18 mouse cellular contexts compared by ENCODE assay signal in genomic region chr6:118594833-118595680, GRCm38 (mm10). TPM values are rescaled to one million over a fixed set of nuclear protein-coding genes. Genes with fewer than 3 reads are reported as not detected.
DNase-seq lines count a peak whose midpoint lies in the region; ATAC-seq lines count a peak whose summit lies in the region.
"Had no signal": no experiment of that assay in that cellular context is flagged by ENCODE, and none has a peak within 500 bp of the region (broad histone marks: within the 10 kb centered on the region; RNA-seq: fewer than 3 reads in every experiment).

No protein-coding gene starts in this region.

- H3K27ac ChIP-seq in heart, embryonic 13.5 days (replicated peaks), result 0 out of 2 replicates have a peak overlapping the region, but pooled peaks have one; percentile 28
- H3K27ac ChIP-seq in midbrain, embryonic 14.5 days (replicated peaks; ENCODE audit: low read depth, low read length), result no peak overlapping the region
- no peak overlapping the region for H3K27ac ChIP-seq in midbrain, embryonic 10.5 days (replicated peaks)
- H3K27ac ChIP-seq: embryonic facial prominence, embryonic 13.5 days; forebrain, embryonic 10.5 days; limb, embryonic 15.5 days; lung, embryonic 15.5 days had no signal

- peaks cover 24% of the 10 kb centered on the region for H3K27me3 ChIP-seq in heart, embryonic 13.5 days (replicated peaks)
- H3K27me3 ChIP-seq in midbrain, embryonic 14.5 days (ENCODE audit: control insufficient read depth, insufficient read depth, low read length), result peaks cover 12% of the 10 kb centered on the region; the same call in 1 of the 2 replicates
- peaks cover 51% of the 10 kb centered on the region for H3K27me3 ChIP-seq in midbrain, embryonic 10.5 days (ENCODE audit: low read depth, poor library complexity, severe bottlenecking)
- H3K27me3 ChIP-seq: lung, embryonic 15.5 days had no signal

- H3K4me3 ChIP-seq in heart, embryonic 13.5 days, result no peak overlapping the region
- H3K4me3 ChIP-seq in midbrain, embryonic 14.5 days (replicated peaks; ENCODE audit: low read depth, low read length), result no peak overlapping the region
- no peak overlapping the region for H3K4me3 ChIP-seq in midbrain, embryonic 10.5 days
- H3K4me3 ChIP-seq: embryonic facial prominence, embryonic 13.5 days; limb, embryonic 15.5 days; lung, embryonic 15.5 days had no signal

- H3K36me3 ChIP-seq in heart, embryonic 13.5 days, result peaks cover 87% of the 10 kb centered on the region
- H3K36me3 ChIP-seq in midbrain, embryonic 14.5 days (ENCODE audit: control insufficient read depth, insufficient read depth, low read length), result peaks cover 15% of the 10 kb centered on the region; the same call in 1 of the 2 replicates
- no peaks in the 10 kb centered on the region for H3K36me3 ChIP-seq in midbrain, embryonic 10.5 days
- H3K36me3 ChIP-seq: forebrain, embryonic 10.5 days; G1E had no signal

- ATAC-seq in heart, embryonic 13.5 days (ENCODE audit: extremely low read depth, insufficient number of reproducible peaks, low FRiP score, low TSS enrichment), result no peak
- no peak for ATAC-seq in midbrain, embryonic 14.5 days (ENCODE audit: low FRiP score, low TSS enrichment)

- H3K9ac ChIP-seq in heart, embryonic 13.5 days, result no peak overlapping the region
- no peak overlapping the region for H3K9ac ChIP-seq in midbrain, embryonic 14.5 days (replicated peaks; ENCODE audit: low read length)
- H3K9ac ChIP-seq: embryonic facial prominence, embryonic 13.5 days; limb, embryonic 15.5 days; lung, embryonic 15.5 days had no signal

- no peak for DNase-seq in heart, postnatal 10 days
- peak; percentile 18 for DNase-seq in midbrain, embryonic 14.5 days
- no peak for DNase-seq in midbrain, embryonic 10.5 days (ENCODE audit: low spot score)
- peak; percentile 52 for DNase-seq in cerebellum, adult 11-12 months
- peak; percentile 43 to 51 for DNase-seq in cerebellum, postnatal 36 days
- DNase-seq in adrenal gland, adult 18-20 months (ENCODE audit: low spot score in 2 of 2), result no peak
- DNase-seq in ovary, postnatal 14 days (ENCODE audit: low spot score), result no peak
- DNase-seq: adrenal gland, postnatal 25 days; gastrocnemius, postnatal 14 days; kidney, adult 11 months; kidney, postnatal 36 days; thymus, postnatal 25 days had no signal

- 67% methylated on average over 10 of the region's 10 CpGs for WGBS in heart, embryonic 13.5 days
- WGBS in midbrain, embryonic 14.5 days, result 84% methylated on average over 10 of the region's 10 CpGs
- 90% methylated on average over 10 of the region's 10 CpGs for WGBS in midbrain, embryonic 10.5 days

- intact Hi-C loops in heart, postnatal 10 days (cut with DNase I), result no loop called here

- no peak overlapping the region for H3K4me2 ChIP-seq in heart, embryonic 13.5 days
- no peak overlapping the region for H3K4me2 ChIP-seq in midbrain, embryonic 14.5 days (ENCODE audit: low read length)
- H3K4me2 ChIP-seq: limb, embryonic 15.5 days had no signal

- peaks cover 18% of the 10 kb centered on the region for H3K4me1 ChIP-seq in heart, embryonic 13.5 days
- H3K4me1 ChIP-seq in midbrain, embryonic 14.5 days (ENCODE audit: control insufficient read depth, insufficient read depth, low read length), result peaks cover 9% of the 10 kb centered on the region
- H3K4me1 ChIP-seq in midbrain, embryonic 10.5 days, result peaks cover 22% of the 10 kb centered on the region
- H3K4me1 ChIP-seq: lung, embryonic 15.5 days had no signal

- no peaks in the 10 kb centered on the region for H3K9me3 ChIP-seq in heart, embryonic 13.5 days
- H3K9me3 ChIP-seq in midbrain, embryonic 14.5 days (ENCODE audit: control insufficient read depth, low read length), result no peaks in the 10 kb centered on the region
- H3K9me3 ChIP-seq in midbrain, embryonic 10.5 days (replicated peaks), result no peaks in the 10 kb centered on the region
- H3K9me3 ChIP-seq: embryonic facial prominence, embryonic 13.5 days; forebrain, embryonic 10.5 days; limb, embryonic 15.5 days; lung, embryonic 15.5 days had no signal

RNA-seq across cellular contexts. Expression of gene Ankrd26, which starts 33.0 kb away (rescaled TPM):
- polyA plus RNA-seq in heart, embryonic 13.5 days (2015; fragmentation: Nextera tagmentation; extraction: Ambion mirVana), result 8.0 and 10.0 TPM in 2 replicates
- 1 to 10 TPM; 2.1 to 3.4 TPM for total RNA-seq in heart, postnatal 10 days (2021)
- 12.4 and 13.5 TPM in 2 replicates for polyA plus RNA-seq in midbrain, embryonic 14.5 days (2014; fragmentation: Nextera tagmentation; extraction: Ambion mirVana)
- polyA plus RNA-seq in midbrain, embryonic 10.5 days (2016; fragmentation: Nextera tagmentation; extraction: Ambion mirVana), result 17.5 and 20.6 TPM in 2 replicates
- 1 to 10 TPM; 3.0 to 3.5 TPM for total RNA-seq in adrenal gland, adult 18-20 months (2021)

Comparison
In these comparisons a context has a peak if more than half of its experiments do, and no peak if none do; other contexts are left out.
1. DNase-seq: peak in midbrain, embryonic 14.5 days (single experiment), cerebellum, adult 11-12 months (single experiment) and cerebellum, postnatal 36 days (2 of 2); none in heart, postnatal 10 days (0 of 2), midbrain, embryonic 10.5 days (single experiment), adrenal gland, adult 18-20 months (0 of 2) and ovary, postnatal 14 days (single experiment).